Mouse (Mus musculus): Measurements from ENCODE around the gene Pnpla2. TPM values are rescaled to one million over a fixed set of nuclear protein-coding genes. Genes with fewer than 3 reads are reported as not detected.
"Not testable (repeated sequence)": the region's sequence is repeated elsewhere in the genome, so short reads cannot be mapped to it uniquely, and the experiment has no call there.

The Pnpla2 gene
- polyA plus RNA-seq (2016; fragmentation: Nextera tagmentation; extraction: Ambion mirVana): 19.3 and 20.3 TPM in 2 replicates

GRCm38 (mm10) chr7:141454967-141455551, at the start of gene Pnpla2:
TSS of gene Pnpla2 (plus strand) at chr7:141455198.
- no peaks in the 10 kb centered on the region for H3K9me3 ChIP-seq
- WGBS: under 1% methylated on average over 45 of the region's 45 CpGs
- peak within 1 kb of the TSS; percentile 80 for H3K4me3 ChIP-seq
- H3K4me1 ChIP-seq (replicated peaks): peaks cover 35% of the 10 kb centered on the region
- H3K27ac ChIP-seq: peak within 1 kb of the TSS; percentile 87
- peak; percentile 89 for DNase-seq (ENCODE audit: low spot score)
- peaks cover 45% of the 10 kb centered on the region for H3K36me3 ChIP-seq
- peaks cover 35% of the 10 kb centered on the region for H3K27me3 ChIP-seq (ENCODE audit: insufficient read depth, poor library complexity, severe bottlenecking)

GRCm38 (mm10) chr7:141405466-141405865, 49.5 kb upstream of the Pnpla2 start:
- 85% methylated on average over 4 of the region's 4 CpGs for WGBS
- Histone ChIP-seq H3K27ac (no peak overlapping the region), H3K36me3 (peaks cover 75% of the 10 kb centered on the region), H3K4me3 (no peak overlapping the region), H3K27me3 (ENCODE audit: insufficient read depth, poor library complexity, severe bottlenecking) (no peaks in the 10 kb centered on the region), H3K9me3 (0 out of 2 replicates have a peak, but pooled peaks cover 2% of the 10 kb centered on the region), H3K4me1 (replicated peaks) (peaks cover 8% of the 10 kb centered on the region)
- DNase-seq (ENCODE audit: low spot score): no peak

GRCm38 (mm10) chr7:141407670-141408069, 47.3 kb upstream of the Pnpla2 start:
- not testable (repeated sequence) for DNase-seq (ENCODE audit: low spot score); H3K27ac ChIP-seq; H3K27me3 ChIP-seq (ENCODE audit: insufficient read depth, poor library complexity, severe bottlenecking); H3K4me3 ChIP-seq; H3K4me1 ChIP-seq (replicated peaks); H3K9me3 ChIP-seq
- H3K36me3 ChIP-seq: peaks cover 58% of the 10 kb centered on the region
- WGBS: 97% methylated on average over 7 of the region's 7 CpGs

GRCm38 (mm10) chr7:141408833-141409232, 46.2 kb upstream of the Pnpla2 start:
- 17% methylated on average over 11 of the region's 11 CpGs for WGBS

GRCm38 (mm10) chr7:141410631-141411030, 44.4 kb upstream of the Pnpla2 start:
- H3K27ac ChIP-seq: no peak overlapping the region
- DNase-seq (ENCODE audit: low spot score): no peak
- no peaks in the 10 kb centered on the region for H3K27me3 ChIP-seq (ENCODE audit: insufficient read depth, poor library complexity, severe bottlenecking)
- H3K4me3 ChIP-seq: no peak overlapping the region
- H3K36me3 ChIP-seq: peaks cover 41% of the 10 kb centered on the region
- H3K4me1 ChIP-seq (replicated peaks): peaks cover 30% of the 10 kb centered on the region
- WGBS: 92% methylated on average over 8 of the region's 8 CpGs
- H3K9me3 ChIP-seq: 0 out of 2 replicates have a peak, but pooled peaks cover 2% of the 10 kb centered on the region

More at GRCm38 (mm10) chr7:141408833-141409232, 46.2 kb upstream of the Pnpla2 start:
- Histone ChIP-seq H3K27me3 (ENCODE audit: insufficient read depth, poor library complexity, severe bottlenecking) (no peaks in the 10 kb centered on the region), H3K9me3 (0 out of 2 replicates have a peak, but pooled peaks cover 2% of the 10 kb centered on the region), H3K4me3 (no peak overlapping the region), H3K4me1 (replicated peaks) (peaks cover 20% of the 10 kb centered on the region), H3K36me3 (peaks cover 46% of the 10 kb centered on the region), H3K27ac (peak overlapping the region; percentile 37)
- DNase-seq (ENCODE audit: low spot score): peak; percentile 89

- WGBS: 100% methylated on average over 1 of the region's 1 CpGs
- Histone ChIP-seq H3K4me1 (replicated peaks) (peaks cover 30% of the 10 kb centered on the region), H3K27ac (no peak overlapping the region), H3K36me3 (peaks cover 38% of the 10 kb centered on the region), H3K9me3 (0 out of 2 replicates have a peak, but pooled peaks cover 2% of the 10 kb centered on the region), H3K27me3 (ENCODE audit: insufficient read depth, poor library complexity, severe bottlenecking) (no peaks in the 10 kb centered on the region), H3K4me3 (no peak overlapping the region)
- no peak for DNase-seq (ENCODE audit: low spot score)
These were observed 43.3 kb upstream of the Pnpla2 start for GRCm38 (mm10) chr7:141411667-141412066.

- peak overlapping the region; percentile 69 for H3K4me3 ChIP-seq
- DNase-seq (ENCODE audit: low spot score): no peak
- H3K4me1 ChIP-seq (replicated peaks): peaks cover 30% of the 10 kb centered on the region
- peak overlapping the region; percentile 93 for H3K27ac ChIP-seq
- 4% methylated on average over 16 of the region's 16 CpGs for WGBS
- no peaks in the 10 kb centered on the region for H3K27me3 ChIP-seq (ENCODE audit: insufficient read depth, poor library complexity, severe bottlenecking)
- no peaks in the 10 kb centered on the region for H3K9me3 ChIP-seq
- H3K36me3 ChIP-seq: peaks cover 26% of the 10 kb centered on the region
These were observed 41.7 kb upstream of the Pnpla2 start for GRCm38 (mm10) chr7:141413331-141413730.

- H3K4me3 ChIP-seq: peak within 1 kb of the TSS; percentile 69
- no peaks in the 10 kb centered on the region for H3K9me3 ChIP-seq
- H3K4me1 ChIP-seq (replicated peaks): peaks cover 28% of the 10 kb centered on the region
- DNase-seq (ENCODE audit: low spot score): peak; percentile 100
- WGBS: under 1% methylated on average over 56 of the region's 56 CpGs
- peaks cover 20% of the 10 kb centered on the region for H3K36me3 ChIP-seq
- peak within 1 kb of the TSS; percentile 93 for H3K27ac ChIP-seq
- no peaks in the 10 kb centered on the region for H3K27me3 ChIP-seq (ENCODE audit: insufficient read depth, poor library complexity, severe bottlenecking)
These were observed 41.0 kb upstream of the Pnpla2 start, which contains the start of gene Gatd1 for GRCm38 (mm10) chr7:141413809-141414584. TSS of gene Gatd1 (minus strand) at chr7:141414136.

GRCm38 (mm10) chr7:141416144-141416841, 38.7 kb upstream of the Pnpla2 start:
- Histone ChIP-seq H3K27ac (no peak overlapping the region), H3K4me3 (no peak overlapping the region), H3K36me3 (no peaks in the 10 kb centered on the region), H3K9me3 (no peaks in the 10 kb centered on the region), H3K27me3 (ENCODE audit: insufficient read depth, poor library complexity, severe bottlenecking) (no peaks in the 10 kb centered on the region), H3K4me1 (replicated peaks) (peaks cover 21% of the 10 kb centered on the region)
- WGBS: 73% methylated on average over 6 of the region's 6 CpGs
- no peak for DNase-seq (ENCODE audit: low spot score)

GRCm38 (mm10) chr7:141417731-141418681, 37.0 kb upstream of the Pnpla2 start:
- Histone ChIP-seq H3K36me3 (no peaks in the 10 kb centered on the region), H3K4me3 (no peak overlapping the region), H3K27me3 (ENCODE audit: insufficient read depth, poor library complexity, severe bottlenecking) (no peaks in the 10 kb centered on the region), H3K9me3 (no peaks in the 10 kb centered on the region), H3K27ac (no peak overlapping the region), H3K4me1 (replicated peaks) (peaks cover 18% of the 10 kb centered on the region)
- no peak for DNase-seq (ENCODE audit: low spot score)
- 73% methylated on average over 8 of the region's 8 CpGs for WGBS

GRCm38 (mm10) chr7:141418970-141419369, 36.0 kb upstream of the Pnpla2 start:
- H3K27ac ChIP-seq: no peak overlapping the region
- H3K27me3 ChIP-seq (ENCODE audit: insufficient read depth, poor library complexity, severe bottlenecking): no peaks in the 10 kb centered on the region
- no peaks in the 10 kb centered on the region for H3K9me3 ChIP-seq
- no peak overlapping the region for H3K4me3 ChIP-seq
- no peak for DNase-seq (ENCODE audit: low spot score)
- H3K4me1 ChIP-seq (replicated peaks): peaks cover 9% of the 10 kb centered on the region
- no peaks in the 10 kb centered on the region for H3K36me3 ChIP-seq
- WGBS: 87% methylated on average over 7 of the region's 7 CpGs
